Mouse (Mus musculus): Measurements from ENCODE around the gene Pigb. TPM values are rescaled to one million over a fixed set of nuclear protein-coding genes. Genes with fewer than 3 reads are reported as not detected.
A peak's percentile ranks its signal among the peaks of the same experiment; 100 is the strongest.

Gene Pigb
- polyA plus RNA-seq, 1 experiment from 2014 or later = 15.0 TPM

- no peaks in the 10 kb centered on the region for H3K9me3 ChIP-seq
- DNase-seq (ENCODE audit: low spot score) = no peak
- 72% methylated on average over 6 of the region's 6 CpGs for WGBS
- no peaks in the 10 kb centered on the region for H3K27me3 ChIP-seq (ENCODE audit: insufficient read depth, poor library complexity, severe bottlenecking)
- no peak overlapping the region for H3K4me3 ChIP-seq
- peaks cover 29% of the 10 kb centered on the region for H3K4me1 ChIP-seq (replicated peaks)
- H3K27ac ChIP-seq = no peak overlapping the region
- H3K36me3 ChIP-seq = no peaks in the 10 kb centered on the region
Measured at GRCm38 (mm10) chr9:73068230-73068679, 28.1 kb upstream of the Pigb start.

- no peaks in the 10 kb centered on the region for H3K9me3 ChIP-seq
- no peaks in the 10 kb centered on the region for H3K36me3 ChIP-seq
- no peaks in the 10 kb centered on the region for H3K27me3 ChIP-seq (ENCODE audit: insufficient read depth, poor library complexity, severe bottlenecking)
- peak overlapping the region; percentile 18; the same call in 1 of the 2 replicates for H3K4me3 ChIP-seq
- H3K27ac ChIP-seq = no peak overlapping the region
- DNase-seq (ENCODE audit: low spot score) = peak; percentile 42
- peaks cover 30% of the 10 kb centered on the region for H3K4me1 ChIP-seq (replicated peaks)
- 32% methylated on average over 10 of the region's 10 CpGs for WGBS
Measured at GRCm38 (mm10) chr9:73067086-73067485, 26.9 kb upstream of the Pigb start.

GRCm38 (mm10) chr9:73063621-73064290 lies 23.6 kb upstream of the Pigb start:
- Histone ChIP-seq H3K4me1 (replicated peaks) (peaks cover 30% of the 10 kb centered on the region), H3K4me3 (peak overlapping the region; percentile 18; the same call in 1 of the 2 replicates), H3K36me3 (no peaks in the 10 kb centered on the region), H3K9me3 (no peaks in the 10 kb centered on the region), H3K27ac (peak overlapping the region; percentile 16; the same call in 1 of the 2 replicates), H3K27me3 (ENCODE audit: insufficient read depth, poor library complexity, severe bottlenecking) (no peaks in the 10 kb centered on the region)
- peak; percentile 23 for DNase-seq (ENCODE audit: low spot score)
- 34% methylated on average over 15 of the region's 15 CpGs for WGBS

- WGBS = 87% methylated on average over 4 of the region's 4 CpGs
- Histone ChIP-seq H3K4me1 (replicated peaks) (peaks cover 9% of the 10 kb centered on the region), H3K27ac (no peak overlapping the region)
Measured at GRCm38 (mm10) chr9:73059224-73059623, 19.0 kb upstream of the Pigb start.

GRCm38 (mm10) chr9:73055441-73055911 lies 15.3 kb upstream of the Pigb start:
- no peaks in the 10 kb centered on the region for H3K36me3 ChIP-seq
- no peak overlapping the region for H3K4me3 ChIP-seq
- peaks cover 3% of the 10 kb centered on the region; the same call in 1 of the 2 replicates for H3K4me1 ChIP-seq (replicated peaks)
- H3K27ac ChIP-seq = no peak overlapping the region
- 69% methylated on average over 10 of the region's 10 CpGs for WGBS
- DNase-seq (ENCODE audit: low spot score) = no peak
- H3K9me3 ChIP-seq = no peaks in the 10 kb centered on the region
- no peaks in the 10 kb centered on the region for H3K27me3 ChIP-seq (ENCODE audit: insufficient read depth, poor library complexity, severe bottlenecking)

More at GRCm38 (mm10) chr9:73059224-73059623, 19.0 kb upstream of the Pigb start:
- DNase-seq (ENCODE audit: low spot score) = no peak
- Histone ChIP-seq H3K36me3 (no peaks in the 10 kb centered on the region), H3K9me3 (no peaks in the 10 kb centered on the region), H3K27me3 (ENCODE audit: insufficient read depth, poor library complexity, severe bottlenecking) (no peaks in the 10 kb centered on the region), H3K4me3 (no peak overlapping the region)

GRCm38 (mm10) chr9:73050606-73051005 lies 10.4 kb upstream of the Pigb start:
- H3K4me3 ChIP-seq = no peak overlapping the region
- H3K4me1 ChIP-seq (replicated peaks) = peaks cover 12% of the 10 kb centered on the region; the same call in 1 of the 2 replicates
- peaks cover 4% of the 10 kb centered on the region for H3K27me3 ChIP-seq (ENCODE audit: insufficient read depth, poor library complexity, severe bottlenecking)
- H3K36me3 ChIP-seq = no peaks in the 10 kb centered on the region
- no peak for DNase-seq (ENCODE audit: low spot score)
- no peaks in the 10 kb centered on the region for H3K9me3 ChIP-seq
- WGBS = 81% methylated on average over 8 of the region's 8 CpGs
- H3K27ac ChIP-seq = no peak overlapping the region

- Histone ChIP-seq H3K4me1 (replicated peaks) (peaks cover 19% of the 10 kb centered on the region), H3K36me3 (no peaks in the 10 kb centered on the region), H3K27ac (no peak overlapping the region), H3K9me3 (no peaks in the 10 kb centered on the region), H3K4me3 (no peak overlapping the region), H3K27me3 (ENCODE audit: insufficient read depth, poor library complexity, severe bottlenecking) (peaks cover 11% of the 10 kb centered on the region)
- DNase-seq (ENCODE audit: low spot score) = no peak
- WGBS = 81% methylated on average over 5 of the region's 5 CpGs
Measured at GRCm38 (mm10) chr9:73049833-73050232, 9.7 kb upstream of the Pigb start.

GRCm38 (mm10) chr9:73048927-73049326 lies 8.7 kb upstream of the Pigb start:
- no peaks in the 10 kb centered on the region for H3K9me3 ChIP-seq
- no peaks in the 10 kb centered on the region for H3K36me3 ChIP-seq
- peaks cover 27% of the 10 kb centered on the region for H3K4me1 ChIP-seq (replicated peaks)
- WGBS = 16% methylated on average over 4 of the region's 4 CpGs
- H3K27ac ChIP-seq = no peak overlapping the region
- peaks cover 16% of the 10 kb centered on the region for H3K27me3 ChIP-seq (ENCODE audit: insufficient read depth, poor library complexity, severe bottlenecking)
- H3K4me3 ChIP-seq = no peak overlapping the region
- no peak for DNase-seq (ENCODE audit: low spot score)

GRCm38 (mm10) chr9:73047906-73048305 lies 7.7 kb upstream of the Pigb start:
- Histone ChIP-seq H3K4me1 (replicated peaks) (peaks cover 27% of the 10 kb centered on the region), H3K27ac (no peak overlapping the region), H3K9me3 (no peaks in the 10 kb centered on the region), H3K4me3 (no peak overlapping the region), H3K27me3 (ENCODE audit: insufficient read depth, poor library complexity, severe bottlenecking) (peaks cover 16% of the 10 kb centered on the region), H3K36me3 (no peaks in the 10 kb centered on the region)
- WGBS = 88% methylated on average over 2 of the region's 2 CpGs
- no peak for DNase-seq (ENCODE audit: low spot score)

GRCm38 (mm10) chr9:73045711-73046110 lies 5.5 kb upstream of the Pigb start:
- Histone ChIP-seq H3K9me3 (no peaks in the 10 kb centered on the region), H3K27ac (no peak overlapping the region), H3K4me1 (replicated peaks) (peaks cover 24% of the 10 kb centered on the region), H3K27me3 (ENCODE audit: insufficient read depth, poor library complexity, severe bottlenecking) (peaks cover 16% of the 10 kb centered on the region), H3K36me3 (no peaks in the 10 kb centered on the region), H3K4me3 (peak overlapping the region; percentile 59; the same call in 1 of the 2 replicates)
- 71% methylated on average over 10 of the region's 10 CpGs for WGBS
- no peak for DNase-seq (ENCODE audit: low spot score)

- H3K27ac ChIP-seq = peak overlapping the region; percentile 57
- no peaks in the 10 kb centered on the region for H3K9me3 ChIP-seq
- H3K4me3 ChIP-seq = peak overlapping the region; percentile 59
- WGBS = 14% methylated on average over 7 of the region's 7 CpGs
- peaks cover 27% of the 10 kb centered on the region for H3K4me1 ChIP-seq (replicated peaks)
- peak; percentile 21 for DNase-seq (ENCODE audit: low spot score)
- H3K27me3 ChIP-seq (ENCODE audit: insufficient read depth, poor library complexity, severe bottlenecking) = peaks cover 16% of the 10 kb centered on the region
- no peaks in the 10 kb centered on the region for H3K36me3 ChIP-seq
Measured at GRCm38 (mm10) chr9:73045204-73045603, 5.0 kb upstream of the Pigb start.

- DNase-seq (ENCODE audit: low spot score) = peak; percentile 82
- H3K9me3 ChIP-seq = no peaks in the 10 kb centered on the region
- peak within 1 kb of the TSS; percentile 59 for H3K4me3 ChIP-seq
- peak within 1 kb of the TSS; percentile 57 for H3K27ac ChIP-seq
- H3K36me3 ChIP-seq = no peaks in the 10 kb centered on the region
- peaks cover 16% of the 10 kb centered on the region for H3K27me3 ChIP-seq (ENCODE audit: insufficient read depth, poor library complexity, severe bottlenecking)
- peaks cover 27% of the 10 kb centered on the region for H3K4me1 ChIP-seq (replicated peaks)
- WGBS = 1% methylated on average over 41 of the region's 41 CpGs
Measured at GRCm38 (mm10) chr9:73044146-73045079, 4.2 kb upstream of the Pigb start, which contains the start of gene Rab27a. Gene Rab27a, plus strand, starts transcription at chr9:73044854.
